Comparison of ENCODE assay signal across 21 mouse cellular contexts in genomic region chr3:145995489-145995888, GRCm38 (mm10). TPM values are rescaled to one million over a fixed set of nuclear protein-coding genes. Genes with fewer than 3 reads are reported as not detected.
DNase-seq lines count a peak whose midpoint lies in the region; ATAC-seq lines count a peak whose summit lies in the region.
"Had no signal": no experiment of that assay in that cellular context is flagged by ENCODE, and none has a peak within 500 bp of the region (broad histone marks: within the 10 kb centered on the region; RNA-seq: fewer than 3 reads in every experiment).

No protein-coding gene starts in this region.

- H3K36me3 ChIP-seq in heart, embryonic 12.5 days = peaks cover 29% of the 10 kb centered on the region
- H3K36me3 ChIP-seq: hindbrain, embryonic 15.5 days; midbrain, embryonic 13.5 days had no signal

- no peak overlapping the region for H3K4me3 ChIP-seq in heart, embryonic 12.5 days
- H3K4me3 ChIP-seq: forebrain, embryonic 13.5 days; hindbrain, embryonic 15.5 days; intestine, embryonic 15.5 days; layer of hippocampus, adult 2 months; midbrain, embryonic 13.5 days; neural tube, embryonic 13.5 days had no signal

- no peak overlapping the region for H3K9ac ChIP-seq in heart, embryonic 12.5 days
- H3K9ac ChIP-seq: forebrain, embryonic 13.5 days; hindbrain, embryonic 15.5 days; intestine, embryonic 15.5 days; midbrain, embryonic 13.5 days; neural tube, embryonic 13.5 days had no signal

- WGBS in heart, embryonic 12.5 days = 77% methylated on average over 5 of the region's 5 CpGs

- H3K4me1 ChIP-seq in heart, embryonic 12.5 days (replicated peaks) = peaks cover 27% of the 10 kb centered on the region
- H3K4me1 ChIP-seq: forebrain, embryonic 13.5 days; hindbrain, embryonic 15.5 days; midbrain, embryonic 13.5 days; neural tube, embryonic 13.5 days had no signal

- H3K27ac ChIP-seq in heart, embryonic 12.5 days (ENCODE audit: poor library complexity, severe bottlenecking) = no peak overlapping the region
- H3K27ac ChIP-seq: forebrain, embryonic 13.5 days; hindbrain, embryonic 15.5 days; intestine, embryonic 15.5 days; kidney, postnatal 0 days; layer of hippocampus, adult 2 months; midbrain, embryonic 13.5 days; neural tube, embryonic 13.5 days had no signal

- H3K9me3 ChIP-seq in heart, embryonic 12.5 days (replicated peaks) = no peaks in the 10 kb centered on the region
- H3K9me3 ChIP-seq: forebrain, embryonic 13.5 days; hindbrain, embryonic 15.5 days; intestine, embryonic 15.5 days; midbrain, embryonic 13.5 days; neural tube, embryonic 13.5 days had no signal

- DNase-seq in adrenal gland, postnatal 14 days = peak; percentile 36
- DNase-seq in adrenal gland, postnatal 10 days = no peak
- peak; percentile 28 for DNase-seq in heart, adult 8-10 months (ENCODE audit: low spot score)
- peak; percentile 64 for DNase-seq in lung, postnatal 25 days (ENCODE audit: low spot score)
- no peak for DNase-seq in lung, postnatal 4 days
- peak; percentile 76 for DNase-seq in skeletal muscle tissue, adult 2 months (ENCODE audit: low read depth, low spot score)
- no peak for DNase-seq in cerebellum, postnatal 25 days
- DNase-seq: adrenal gland, adult 8-10 months; cerebellum, adult 11 months; cerebellum, postnatal 14 days; layer of hippocampus, postnatal 36 days; right cerebral cortex, adult 18-20 months; thymus, postnatal 25 days had no signal

- no peak overlapping the region for H3K4me2 ChIP-seq in heart, embryonic 12.5 days
- H3K4me2 ChIP-seq: forebrain, embryonic 13.5 days; hindbrain, embryonic 15.5 days; intestine, embryonic 15.5 days; midbrain, embryonic 13.5 days; neural tube, embryonic 13.5 days had no signal

- ATAC-seq in heart, embryonic 12.5 days (ENCODE audit: insufficient number of reproducible peaks, low FRiP score) = no peak
- ATAC-seq: forebrain, embryonic 13.5 days; intestine, embryonic 15.5 days; midbrain, embryonic 13.5 days had no signal

- no peaks in the 10 kb centered on the region for H3K27me3 ChIP-seq in heart, embryonic 12.5 days (replicated peaks)
- H3K27me3 ChIP-seq: forebrain, embryonic 13.5 days; hindbrain, embryonic 15.5 days; intestine, embryonic 15.5 days; midbrain, embryonic 13.5 days; neural tube, embryonic 13.5 days had no signal

RNA-seq across cellular contexts. Expression of gene Syde2, which starts 7.8 kb away (rescaled TPM):
- total RNA-seq in adrenal gland, postnatal 14 days (2021) = 4.9 and 7.2 TPM in 2 replicates
- 1 to 10 TPM; 6.3 to 7.9 TPM for total RNA-seq in adrenal gland, postnatal 10 days (2021)
- 10 to 100 TPM; 16.7 to 21.8 (median 19.0) TPM for total RNA-seq in heart, adult 8-10 months (2022)
- polyA plus RNA-seq in heart, embryonic 12.5 days (2016; fragmentation: Nextera tagmentation; extraction: Ambion mirVana) = 7.3 and 7.5 TPM in 2 replicates

RNA-seq across cellular contexts. Expression of gene 2410004B18Rik, which starts 57.7 kb away (rescaled TPM):
- 22.2 and 30.6 TPM in 2 replicates for total RNA-seq in adrenal gland, postnatal 14 days (2021)
- total RNA-seq in adrenal gland, postnatal 10 days (2021) = 10 to 100 TPM; 21.4 to 22.3 TPM
- total RNA-seq in heart, adult 8-10 months (2022) = 10 to 100 TPM; 13.2 to 21.6 (median 18.0) TPM
- 46.6 and 47.2 TPM in 2 replicates for polyA plus RNA-seq in heart, embryonic 12.5 days (2016; fragmentation: Nextera tagmentation; extraction: Ambion mirVana)

Comparison
In these comparisons a context has a peak if more than half of its experiments do, and no peak if none do; other contexts are left out.
1. DNase-seq: peak in adrenal gland, postnatal 14 days (single experiment), heart, adult 8-10 months (single experiment), lung, postnatal 25 days (single experiment) and skeletal muscle tissue, adult 2 months (single experiment); none in adrenal gland, postnatal 10 days (single experiment), lung, postnatal 4 days (0 of 2) and cerebellum, postnatal 25 days (0 of 2).